In the genomic region with DNA sequence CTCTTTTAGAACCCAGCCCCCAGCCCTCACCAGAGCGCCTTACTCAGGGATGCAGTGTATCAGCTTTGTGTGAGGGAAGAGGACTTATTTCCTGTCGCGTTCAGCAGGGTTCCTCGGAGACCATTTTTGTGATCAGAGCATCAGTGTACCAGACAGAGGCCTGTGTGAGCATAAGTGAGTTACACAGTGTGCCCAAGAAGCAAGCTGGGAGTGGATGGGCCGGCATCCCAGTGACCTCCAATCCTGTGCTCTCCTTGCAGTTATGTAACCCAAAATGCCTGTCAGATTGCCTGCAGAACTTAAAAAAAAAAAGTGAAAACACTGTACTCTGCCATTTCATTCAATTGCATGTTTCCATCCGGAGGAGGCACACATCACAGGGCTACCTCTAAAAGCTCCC, we compare ENCODE assay signal across 11 mouse cellular contexts.
DNase-seq lines count a peak whose midpoint lies in the region; ATAC-seq lines count a peak whose summit lies in the region.
"Had no signal": no experiment of that assay in that cellular context is flagged by ENCODE, and none has a peak within 500 bp of the region (broad histone marks: within the 10 kb centered on the region; RNA-seq: fewer than 3 reads in every experiment).

No protein-coding gene starts in this region.

- no peak overlapping the region for H3K4me3 ChIP-seq in heart, embryonic 10.5 days
- H3K4me3 ChIP-seq in forebrain, embryonic 16.5 days (replicated peaks; ENCODE audit: low read length) = no peak overlapping the region
- H3K4me3 ChIP-seq in midbrain, embryonic 16.5 days (ENCODE audit: low read depth, low read length) = no peak overlapping the region
- H3K4me3 ChIP-seq: heart, embryonic 12.5 days; lung, embryonic 15.5 days; midbrain, embryonic 12.5 days had no signal

- H3K9me3 ChIP-seq in heart, embryonic 10.5 days = no peaks in the 10 kb centered on the region
- no peaks in the 10 kb centered on the region for H3K9me3 ChIP-seq in forebrain, embryonic 16.5 days (ENCODE audit: control insufficient read depth, low read length)
- H3K9me3 ChIP-seq in midbrain, embryonic 16.5 days (replicated peaks; ENCODE audit: control insufficient read depth, low read length, poor library complexity, severe bottlenecking) = no peaks in the 10 kb centered on the region
- H3K9me3 ChIP-seq: heart, embryonic 12.5 days; lung, embryonic 15.5 days; midbrain, embryonic 12.5 days had no signal

- 0 out of 2 replicates have a peak overlapping the region, but pooled peaks have one; percentile 17 for H3K27ac ChIP-seq in heart, embryonic 10.5 days
- H3K27ac ChIP-seq in forebrain, embryonic 16.5 days (ENCODE audit: low read length) = no peak overlapping the region
- H3K27ac ChIP-seq in midbrain, embryonic 16.5 days (ENCODE audit: low read length) = peak overlapping the region; percentile 43
- H3K27ac ChIP-seq: lung, embryonic 15.5 days; midbrain, embryonic 12.5 days had no signal

- no peak overlapping the region for H3K4me2 ChIP-seq in forebrain, embryonic 16.5 days (ENCODE audit: low read length)
- H3K4me2 ChIP-seq in midbrain, embryonic 16.5 days (ENCODE audit: low read length) = no peak overlapping the region
- H3K4me2 ChIP-seq: heart, embryonic 12.5 days; lung, embryonic 15.5 days; midbrain, embryonic 12.5 days had no signal

- 0 out of 2 replicates have a peak overlapping the region, but pooled peaks have one; percentile 7 for H3K9ac ChIP-seq in forebrain, embryonic 16.5 days (replicated peaks; ENCODE audit: low read depth, low read length)
- no peak overlapping the region for H3K9ac ChIP-seq in midbrain, embryonic 16.5 days (ENCODE audit: low read depth, low read length)
- H3K9ac ChIP-seq: heart, embryonic 12.5 days; lung, embryonic 15.5 days; midbrain, embryonic 12.5 days had no signal

- WGBS in heart, embryonic 10.5 days = 61% methylated on average over 6 of the region's 6 CpGs
- WGBS in forebrain, embryonic 16.5 days = 37% methylated on average over 6 of the region's 6 CpGs
- 43% methylated on average over 6 of the region's 6 CpGs for WGBS in midbrain, embryonic 16.5 days

- peaks cover 7% of the 10 kb centered on the region for H3K4me1 ChIP-seq in heart, embryonic 10.5 days
- peaks cover 8% of the 10 kb centered on the region; the same call in 1 of the 2 replicates for H3K4me1 ChIP-seq in forebrain, embryonic 16.5 days (replicated peaks; ENCODE audit: control insufficient read depth, insufficient read depth, low read length)
- H3K4me1 ChIP-seq in midbrain, embryonic 16.5 days (ENCODE audit: control insufficient read depth, insufficient read depth, low read length) = peaks cover 20% of the 10 kb centered on the region
- H3K4me1 ChIP-seq: lung, embryonic 15.5 days had no signal

- no peaks in the 10 kb centered on the region for H3K36me3 ChIP-seq in heart, embryonic 10.5 days
- no peaks in the 10 kb centered on the region for H3K36me3 ChIP-seq in forebrain, embryonic 16.5 days (ENCODE audit: control insufficient read depth, insufficient read depth)
- H3K36me3 ChIP-seq in midbrain, embryonic 16.5 days (ENCODE audit: control insufficient read depth, insufficient read depth, low read length) = no peaks in the 10 kb centered on the region
- H3K36me3 ChIP-seq: heart, embryonic 12.5 days; lung, embryonic 15.5 days; midbrain, embryonic 12.5 days had no signal

- no peaks in the 10 kb centered on the region for H3K27me3 ChIP-seq in heart, embryonic 10.5 days (ENCODE audit: insufficient read depth, poor library complexity, severe bottlenecking)
- H3K27me3 ChIP-seq in forebrain, embryonic 16.5 days (replicated peaks; ENCODE audit: control insufficient read depth, insufficient read depth, low read length) = no peaks in the 10 kb centered on the region
- no peaks in the 10 kb centered on the region for H3K27me3 ChIP-seq in midbrain, embryonic 16.5 days (ENCODE audit: control insufficient read depth, insufficient read depth, low read depth, low read length)
- H3K27me3 ChIP-seq: heart, embryonic 12.5 days; lung, embryonic 15.5 days; midbrain, embryonic 12.5 days had no signal

- no peak for DNase-seq in heart, embryonic 10.5 days (ENCODE audit: low spot score)
- no peak for DNase-seq in heart, postnatal 4 days
- DNase-seq in MN1 (ENCODE audit: low spot score) = peak; percentile 59
- DNase-seq in left cerebral cortex, adult 9 months (ENCODE audit: low spot score in 2 of 2) = no peak
- DNase-seq in lung, postnatal 14 days = no peak
- DNase-seq: cerebellum, adult 9-11 months had no signal

- ATAC-seq in forebrain, embryonic 16.5 days = 0 out of 2 replicates have a peak, but pooled peaks have one; percentile 8
- ATAC-seq in midbrain, embryonic 16.5 days = peak; percentile 31; the same call in 1 of the 2 replicates
